Mouse (Mus musculus) ovary, adult 10 weeks (tissue): Measurements from ENCODE around the gene 4930572O03Rik. TPM values are rescaled to one million over a fixed set of nuclear protein-coding genes. Genes with fewer than 3 reads are reported as not detected.

Source experiments
- polyA plus RNA-seq: library from polyadenylated mRNA; stranded (reverse); fragments of 350-450 nt; fragmentation: Illumina TruSeq; extraction: RNeasy Lipid Tissue Mini Kit (QIAGEN cat#74804); gene quantifications from one replicate; pipeline ENCODE4 v1.2.3, GENCODE M21; 2014

4930572O03Rik gene
- not detected for polyA plus RNA-seq

DNA sequence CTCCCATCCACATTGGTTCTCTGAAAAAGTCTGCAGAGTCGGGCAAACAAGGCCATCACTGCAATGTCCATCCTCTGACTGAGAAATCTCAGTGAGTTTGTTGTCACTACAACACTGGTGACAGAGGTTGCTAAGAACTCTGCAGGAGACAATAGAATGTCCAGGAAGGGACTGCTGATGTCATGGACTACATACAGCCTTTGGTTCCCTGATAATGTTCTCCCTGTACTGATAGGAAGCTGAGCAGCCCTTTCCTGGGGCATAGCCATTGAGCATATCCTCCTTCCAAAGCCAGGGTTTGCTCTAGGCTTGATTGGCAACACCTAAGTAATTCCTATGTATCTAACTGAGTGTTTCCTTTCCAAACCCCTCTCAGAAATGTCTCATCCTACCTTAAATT lies at the start of gene 4930572O03Rik:
TSS of gene 4930572O03Rik (minus strand) at position 101 of the 400 bp plus-strand sequence.

DNA sequence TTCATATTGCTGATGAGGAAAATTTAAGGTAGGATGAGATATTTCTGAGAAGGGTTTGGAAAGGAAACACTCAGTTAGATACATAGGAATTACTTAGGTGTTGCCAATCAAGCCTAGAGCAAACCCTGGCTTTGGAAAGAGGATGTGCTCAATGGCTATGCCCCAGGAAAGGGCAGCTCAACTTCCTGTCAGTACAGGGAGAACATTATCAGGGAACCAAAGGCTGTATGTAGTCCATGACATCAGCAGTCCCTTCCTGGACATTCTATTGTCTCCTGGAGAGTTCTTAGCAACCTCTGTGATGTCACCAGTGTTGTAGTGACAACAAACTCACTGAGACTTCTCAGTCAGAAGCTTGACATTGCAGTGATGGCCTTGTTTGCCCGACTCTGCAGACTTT lies 38.1 kb downstream of the 4930572O03Rik start, which contains the start of gene Speer4d:
TSS of gene Speer4d (plus strand) at position 301 of the 400 bp plus-strand sequence.

Other genes starting within 250 kb of the 4930572O03Rik start
- 7.7 TPM for gene Gm21149, start 180.5 kb downstream of the 4930572O03Rik start, polyA plus RNA-seq
- 2.0 TPM for gene Gm21190, start 127.8 kb downstream of the 4930572O03Rik start, polyA plus RNA-seq
- gene Gm21083, start 79.7 kb downstream of the 4930572O03Rik start, polyA plus RNA-seq = 0.43 TPM
- 1.1 TPM for gene Speer4d, start 38.0 kb downstream of the 4930572O03Rik start, polyA plus RNA-seq
- 2.2 TPM for gene Speer4c, start 57.2 kb upstream of the 4930572O03Rik start, polyA plus RNA-seq